In the genomic region with DNA sequence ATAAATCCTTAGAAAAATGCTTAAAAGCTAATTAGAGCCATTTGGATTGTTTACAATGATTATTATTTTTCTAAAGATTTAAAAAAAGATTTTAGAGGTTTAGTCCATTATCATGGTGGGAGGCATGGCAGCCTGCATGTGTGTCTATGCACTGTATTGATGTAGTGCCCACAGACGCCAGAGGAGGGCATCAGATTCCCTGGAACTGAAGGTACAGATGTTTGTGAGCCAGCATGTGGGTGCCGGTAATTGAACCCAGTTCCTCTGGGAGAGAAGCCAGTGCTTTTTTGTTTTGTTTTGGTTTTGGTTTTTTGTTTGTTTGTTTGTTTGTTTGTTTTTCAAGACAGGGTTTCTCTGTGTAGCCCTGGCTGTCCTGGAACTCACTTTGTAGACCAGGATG, we compare ENCODE assay signal across 25 mouse cellular contexts. TPM values are rescaled to one million over a fixed set of nuclear protein-coding genes. Genes with fewer than 3 reads are reported as not detected.
DNase-seq lines count a peak whose midpoint lies in the region; ATAC-seq and TF ChIP-seq lines count a peak whose summit lies in the region.
"Had no signal": no experiment of that assay in that cellular context is flagged by ENCODE, and none has a peak within 500 bp of the region (broad histone marks: within the 10 kb centered on the region; RNA-seq: fewer than 3 reads in every experiment).

No protein-coding gene starts in this region.

- no peaks in the 10 kb centered on the region for H3K27me3 ChIP-seq in hindbrain, postnatal 0 days (ENCODE audit: insufficient read depth, low read length)
- no peaks in the 10 kb centered on the region for H3K27me3 ChIP-seq in hindbrain, embryonic 13.5 days
- no peaks in the 10 kb centered on the region for H3K27me3 ChIP-seq in midbrain, postnatal 0 days (ENCODE audit: insufficient read depth, low read length)
- H3K27me3 ChIP-seq in midbrain, embryonic 16.5 days (ENCODE audit: control insufficient read depth, insufficient read depth, low read depth, low read length) = no peaks in the 10 kb centered on the region
- H3K27me3 ChIP-seq: CH12.LX; hindbrain, embryonic 12.5 days; limb, embryonic 12.5 days; midbrain, embryonic 13.5 days; neural tube, embryonic 12.5 days had no signal

- no peaks in the 10 kb centered on the region for H3K9me3 ChIP-seq in hindbrain, postnatal 0 days (ENCODE audit: low read length)
- H3K9me3 ChIP-seq in hindbrain, embryonic 13.5 days = no peaks in the 10 kb centered on the region
- H3K9me3 ChIP-seq in midbrain, postnatal 0 days (ENCODE audit: low read length) = no peaks in the 10 kb centered on the region
- H3K9me3 ChIP-seq in midbrain, embryonic 16.5 days (replicated peaks; ENCODE audit: control insufficient read depth, low read length, poor library complexity, severe bottlenecking) = no peaks in the 10 kb centered on the region
- H3K9me3 ChIP-seq: hindbrain, embryonic 12.5 days; limb, embryonic 12.5 days; midbrain, embryonic 13.5 days; neural tube, embryonic 12.5 days had no signal

- H3K4me2 ChIP-seq in hindbrain, postnatal 0 days (ENCODE audit: low read depth, low read length) = no peak overlapping the region
- H3K4me2 ChIP-seq in hindbrain, embryonic 13.5 days = no peak overlapping the region
- no peak overlapping the region for H3K4me2 ChIP-seq in midbrain, postnatal 0 days (ENCODE audit: low read depth, low read length, poor library complexity, severe bottlenecking)
- no peak overlapping the region for H3K4me2 ChIP-seq in midbrain, embryonic 16.5 days (ENCODE audit: low read length)
- H3K4me2 ChIP-seq: hindbrain, embryonic 12.5 days; limb, embryonic 12.5 days; liver, embryonic 11.5 days; midbrain, embryonic 13.5 days; neural tube, embryonic 12.5 days had no signal

- TF ChIP-seq POLR2A in brain, embryonic 14.5 days (IDR thresholded peaks at IDR 0.05; ENCODE audit: borderline replicate concordance, extremely low read depth, insufficient read depth, insufficient read length, poor library complexity, severe bottlenecking) = no peak

- peak; percentile 22 for TF ChIP-seq CTCF in hindbrain, postnatal 0 days (IDR thresholded peaks at IDR 0.05; ENCODE audit: low read depth)
- TF ChIP-seq CTCF in midbrain, postnatal 0 days (IDR thresholded peaks at IDR 0.05) = peak; percentile 29; the same call in 1 of the 2 replicates
- 0 out of 2 replicates have a peak, but pooled peaks have one; percentile 12 for TF ChIP-seq CTCF in brain, embryonic 14.5 days (IDR thresholded peaks at IDR 0.05; ENCODE audit: borderline replicate concordance, extremely low read depth, insufficient read depth, insufficient read length)

- no peak for DNase-seq in hindbrain, postnatal 0 days (ENCODE audit: low spot score)
- no peak for DNase-seq in midbrain, postnatal 0 days (ENCODE audit: low spot score)
- no peak for DNase-seq in brain, embryonic 14.5 days (ENCODE audit: low read depth)
- no peak for DNase-seq in adrenal gland, postnatal 10 days
- no peak for DNase-seq in yolk sac, embryonic 10.5 days (ENCODE audit: low spot score)
- DNase-seq: adrenal gland, adult 8-10 months; B cell, adult 2 months; cerebellum, adult 8-10 months; kidney, adult 8-10 months; kidney, postnatal 25 days; liver, postnatal 0 days; right cerebral cortex, postnatal 25 days; thymus, postnatal 25 days had no signal

- no peaks in the 10 kb centered on the region for H3K36me3 ChIP-seq in hindbrain, postnatal 0 days (ENCODE audit: insufficient read depth, low read length)
- no peaks in the 10 kb centered on the region for H3K36me3 ChIP-seq in hindbrain, embryonic 13.5 days
- no peaks in the 10 kb centered on the region for H3K36me3 ChIP-seq in midbrain, postnatal 0 days (ENCODE audit: insufficient read depth, low read length)
- H3K36me3 ChIP-seq in midbrain, embryonic 16.5 days (ENCODE audit: control insufficient read depth, insufficient read depth, low read length) = no peaks in the 10 kb centered on the region
- H3K36me3 ChIP-seq: limb, embryonic 12.5 days; midbrain, embryonic 13.5 days; neural tube, embryonic 12.5 days had no signal

- ATAC-seq in hindbrain, postnatal 0 days = no peak
- ATAC-seq in hindbrain, embryonic 13.5 days (ENCODE audit: low FRiP score) = no peak
- ATAC-seq in midbrain, postnatal 0 days (ENCODE audit: low FRiP score) = no peak
- ATAC-seq in midbrain, embryonic 16.5 days = no peak
- ATAC-seq: inflammation-experienced regulatory T-cells, adult 6 months; liver, postnatal 0 days; midbrain, embryonic 13.5 days had no signal

- H3K9ac ChIP-seq in hindbrain, postnatal 0 days (replicated peaks; ENCODE audit: low read length) = no peak overlapping the region
- H3K9ac ChIP-seq in hindbrain, embryonic 13.5 days = no peak overlapping the region
- no peak overlapping the region for H3K9ac ChIP-seq in midbrain, postnatal 0 days (replicated peaks; ENCODE audit: low read length, poor library complexity, severe bottlenecking)
- H3K9ac ChIP-seq in midbrain, embryonic 16.5 days (ENCODE audit: low read depth, low read length) = no peak overlapping the region
- H3K9ac ChIP-seq: hindbrain, embryonic 12.5 days; limb, embryonic 12.5 days; liver, postnatal 0 days; midbrain, embryonic 13.5 days; neural tube, embryonic 12.5 days had no signal

- H3K4me3 ChIP-seq in hindbrain, postnatal 0 days (ENCODE audit: low read length) = no peak overlapping the region
- no peak overlapping the region for H3K4me3 ChIP-seq in hindbrain, embryonic 13.5 days
- H3K4me3 ChIP-seq in midbrain, postnatal 0 days (ENCODE audit: low read depth, low read length) = no peak overlapping the region
- no peak overlapping the region for H3K4me3 ChIP-seq in midbrain, embryonic 16.5 days (ENCODE audit: low read depth, low read length)
- H3K4me3 ChIP-seq: hindbrain, embryonic 12.5 days; limb, embryonic 12.5 days; megakaryocyte, embryonic 14.5 days; midbrain, embryonic 13.5 days; neural tube, embryonic 12.5 days had no signal

- 96% methylated on average over 2 of the region's 2 CpGs for WGBS in hindbrain, postnatal 0 days
- WGBS in hindbrain, embryonic 13.5 days = 93% methylated on average over 2 of the region's 2 CpGs
- WGBS in midbrain, postnatal 0 days = 81% methylated on average over 2 of the region's 2 CpGs
- WGBS in midbrain, embryonic 16.5 days = 98% methylated on average over 2 of the region's 2 CpGs

- 0 out of 2 replicates have a peak, but pooled peaks cover 7% of the 10 kb centered on the region for H3K4me1 ChIP-seq in hindbrain, postnatal 0 days (ENCODE audit: insufficient read depth, low read length)
- H3K4me1 ChIP-seq in hindbrain, embryonic 13.5 days (replicated peaks) = peaks cover 23% of the 10 kb centered on the region
- no peaks in the 10 kb centered on the region for H3K4me1 ChIP-seq in midbrain, postnatal 0 days (ENCODE audit: insufficient read depth, low read length)
- peaks cover 24% of the 10 kb centered on the region for H3K4me1 ChIP-seq in midbrain, embryonic 16.5 days (ENCODE audit: control insufficient read depth, insufficient read depth, low read length)
- H3K4me1 ChIP-seq: limb, embryonic 12.5 days; megakaryocyte, embryonic 14.5 days had no signal

- H3K27ac ChIP-seq in hindbrain, postnatal 0 days = no peak overlapping the region
- H3K27ac ChIP-seq in hindbrain, embryonic 13.5 days = no peak overlapping the region
- no peak overlapping the region for H3K27ac ChIP-seq in midbrain, postnatal 0 days (ENCODE audit: low read depth, low read length)
- H3K27ac ChIP-seq in midbrain, embryonic 16.5 days (ENCODE audit: low read length) = no peak overlapping the region
- H3K27ac ChIP-seq: hindbrain, embryonic 12.5 days; limb, embryonic 12.5 days; midbrain, embryonic 13.5 days; neural tube, embryonic 12.5 days had no signal

RNA-seq across cellular contexts. Expression of gene Gpr156, which starts 13.3 kb away (rescaled TPM):
- total RNA-seq in hindbrain, postnatal 0 days (2014; rRNA removed) = 3.2 and 4.3 TPM in 2 replicates
- polyA plus RNA-seq in hindbrain, postnatal 0 days (2015; fragmentation: Nextera tagmentation; extraction: Ambion mirVana) = 1.9 and 2.4 TPM in 2 replicates
- 5.0 TPM in 2 replicates for polyA plus RNA-seq in hindbrain, embryonic 13.5 days (2015; fragmentation: Nextera tagmentation; extraction: Ambion mirVana)
- 6.1 and 6.4 TPM in 2 replicates for total RNA-seq in midbrain, postnatal 0 days (2014; rRNA removed)
- polyA plus RNA-seq in midbrain, postnatal 0 days (2015; fragmentation: Nextera tagmentation; extraction: Ambion mirVana) = 2.8 and 2.9 TPM in 2 replicates
- polyA plus RNA-seq in midbrain, embryonic 16.5 days (2015; fragmentation: Nextera tagmentation; extraction: Ambion mirVana) = 5.1 and 5.8 TPM in 2 replicates
- 6.0 and 7.0 TPM in 2 replicates for polyA plus RNA-seq in brain, embryonic 14.5 days (2012; rRNA removed)
- total RNA-seq in adrenal gland, postnatal 10 days (2021) = under 1 TPM; 0.24 to 0.48 TPM
- total RNA-seq: gastrocnemius, adult 18-20 months; heart, postnatal 25 days had no signal
- polyA plus RNA-seq: inflammation-experienced regulatory T-cells, adult 6 months; liver, embryonic 11.5 days had no signal
